Mouse (Mus musculus): ENCODE measurements at regions not wholly inside any gene's neighbourhood (a gene's known extent, or its start where the extent isn't known, plus 50 kb on each side); places are given as distances from the start of the nearest gene placed in this dataset.

- 0 out of 2 replicates have a peak, but pooled peaks have one; percentile 36 for ATAC-seq (replicated peaks; ENCODE audit: low read depth, poor library complexity, severe bottlenecking)
Observed at GRCm38 (mm10) chr13:31163878-31164495, 190.0 kb downstream of the Gm5447 start.

- no peak for ATAC-seq (replicated peaks; ENCODE audit: low read depth, poor library complexity, severe bottlenecking)
Observed at GRCm38 (mm10) chr13:31166286-31166685, 192.3 kb downstream of the Gm5447 start.

- no peak for ATAC-seq (replicated peaks; ENCODE audit: low read depth, poor library complexity, severe bottlenecking)
Observed at GRCm38 (mm10) chr13:31168854-31169253, 194.8 kb downstream of the Gm5447 start.

- no peak for ATAC-seq (replicated peaks; ENCODE audit: low read depth, poor library complexity, severe bottlenecking)
Observed at GRCm38 (mm10) chr13:31171751-31172150, 197.7 kb downstream of the Gm5447 start.

GRCm38 (mm10) chr13:31172580-31172979 is 198.6 kb downstream of the Gm5447 start:
- no peak for ATAC-seq (replicated peaks; ENCODE audit: low read depth, poor library complexity, severe bottlenecking)

- no peak for ATAC-seq (replicated peaks; ENCODE audit: low read depth, poor library complexity, severe bottlenecking)
Observed at GRCm38 (mm10) chr13:31177999-31178783, 204.2 kb downstream of the Gm5447 start.

- ATAC-seq (replicated peaks; ENCODE audit: low read depth, poor library complexity, severe bottlenecking), result no peak
Observed at GRCm38 (mm10) chr13:31178964-31179363, 205.0 kb downstream of the Gm5447 start.

GRCm38 (mm10) chr13:31179407-31180001 is 205.5 kb downstream of the Gm5447 start:
- ATAC-seq (replicated peaks; ENCODE audit: low read depth, poor library complexity, severe bottlenecking), result peak; percentile 92

- ATAC-seq (replicated peaks; ENCODE audit: low read depth, poor library complexity, severe bottlenecking), result no peak
Observed at GRCm38 (mm10) chr13:31181530-31181929, 207.5 kb downstream of the Gm5447 start.

GRCm38 (mm10) chr13:31184845-31185834 is 211.1 kb downstream of the Gm5447 start:
- no peak for ATAC-seq (replicated peaks; ENCODE audit: low read depth, poor library complexity, severe bottlenecking)

GRCm38 (mm10) chr13:31186805-31187589 is 213.0 kb downstream of the Gm5447 start:
- no peak for ATAC-seq (replicated peaks; ENCODE audit: low read depth, poor library complexity, severe bottlenecking)

- no peak for ATAC-seq (replicated peaks; ENCODE audit: low read depth, poor library complexity, severe bottlenecking)
Observed at GRCm38 (mm10) chr13:31189116-31189515, 215.1 kb downstream of the Gm5447 start.

- ATAC-seq (replicated peaks; ENCODE audit: low read depth, poor library complexity, severe bottlenecking), result no peak
Observed at GRCm38 (mm10) chr13:31190036-31190435, 216.0 kb downstream of the Gm5447 start.

- no peak for ATAC-seq (replicated peaks; ENCODE audit: low read depth, poor library complexity, severe bottlenecking)
Observed at GRCm38 (mm10) chr13:31191344-31192139, 217.5 kb downstream of the Gm5447 start.

GRCm38 (mm10) chr13:31194971-31195370 is 221.0 kb downstream of the Gm5447 start:
- no peak for ATAC-seq (replicated peaks; ENCODE audit: low read depth, poor library complexity, severe bottlenecking)

- no peak for ATAC-seq (replicated peaks; ENCODE audit: low read depth, poor library complexity, severe bottlenecking)
Observed at GRCm38 (mm10) chr13:31196546-31196945, 222.5 kb downstream of the Gm5447 start.

- no peak for ATAC-seq (replicated peaks; ENCODE audit: low read depth, poor library complexity, severe bottlenecking)
Observed at GRCm38 (mm10) chr13:31197593-31197992, 223.6 kb downstream of the Gm5447 start.

GRCm38 (mm10) chr13:31199384-31199783 is 225.4 kb downstream of the Gm5447 start:
- peak; percentile 60; the same call in 1 of the 2 replicates for ATAC-seq (replicated peaks; ENCODE audit: low read depth, poor library complexity, severe bottlenecking)
